Mouse (Mus musculus) testis, adult 2 months (tissue): ENCODE measurements around the gene Pld1.

Experiments
- CTCF ChIP-seq: fragments of 200-500 bp; IDR thresholded peaks from 2 replicates; pipeline ENCODE4 v1.5.1; 2012; ENCODE audit warnings: low read depth, mild to moderate bottlenecking, inconsistent platforms, low read length, moderate library complexity; ENCODE audit not compliant: control insufficient read depth, insufficient read depth, insufficient replicate concordance
- POLR2A ChIP-seq: fragments of 200-500 bp; IDR thresholded peaks from 2 replicates; pipeline ENCODE4 v1.6.1; 2012; ENCODE audit warnings: low read depth, mild to moderate bottlenecking, inconsistent platforms, low read length, moderate library complexity; ENCODE audit not compliant: control insufficient read depth

DNA sequence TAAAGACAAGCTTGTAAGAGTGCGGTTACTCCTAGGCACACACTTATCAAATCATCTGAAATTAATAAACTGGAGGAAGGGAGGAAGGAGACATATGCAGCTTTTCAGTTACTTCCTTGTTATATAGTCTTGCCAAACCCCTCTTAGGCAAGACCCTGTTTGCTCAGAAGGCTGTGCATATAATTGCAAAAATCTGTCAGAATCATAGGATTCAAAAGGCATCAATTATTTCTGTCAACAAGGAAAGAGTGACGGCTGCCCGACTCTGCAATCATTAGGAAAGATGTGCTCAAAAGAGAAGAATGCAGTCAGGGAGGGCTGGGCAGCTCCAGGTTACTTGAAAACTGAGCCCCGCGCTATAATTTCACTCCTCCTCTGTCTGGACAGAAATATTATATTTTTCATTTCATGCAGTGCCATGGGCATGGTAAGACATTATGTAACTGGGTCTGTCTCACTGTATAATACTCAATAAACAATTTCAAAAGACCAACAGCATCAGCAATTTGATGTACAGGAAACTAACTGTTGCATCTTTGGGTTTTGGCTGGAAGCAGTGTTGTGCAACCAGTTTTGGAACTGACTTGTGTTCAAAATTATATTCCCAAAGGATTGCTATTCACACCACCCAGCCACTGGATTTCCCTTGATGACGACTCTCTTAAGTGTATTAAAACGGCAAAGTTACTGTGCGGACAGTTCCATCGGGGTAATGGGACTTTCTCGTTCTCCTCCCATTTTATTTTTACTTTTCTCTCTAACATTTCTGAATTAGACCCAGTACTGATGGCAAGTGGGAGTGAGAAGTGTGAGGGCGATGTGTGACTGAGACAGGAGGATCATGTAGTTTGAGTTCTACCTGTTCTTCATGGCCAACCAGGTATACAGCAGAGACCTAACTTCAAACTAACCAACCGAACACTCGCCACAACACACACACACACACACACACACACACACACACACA lies 1.1 kb upstream of the Pld1 start:
- TF ChIP-seq POLR2A: no peak
- no peak for TF ChIP-seq CTCF
